Mouse (Mus musculus) neural tube, embryonic 11.5 days (tissue): ENCODE data around the gene Cytl1. TPM values are rescaled to one million over a fixed set of nuclear protein-coding genes. Genes with fewer than 3 reads are reported as not detected.

Source experiments
- ATAC-seq: fragments of 200-750 bp; cut with Nextera tagmentation; 2 replicates; pipeline ENCODE4 v1.8.0; 2017; ENCODE audit warnings: moderate number of reproducible peaks, mild to moderate bottlenecking, moderate TSS enrichment, moderate library complexity; ENCODE audit not compliant: insufficient read depth, low FRiP score, low TSS enrichment
- DNase-seq: peaks from one replicate; pipeline ENCODE4 v3.0.0-alpha.2; 2015; ENCODE audit warnings: low spot score
- H3K27ac ChIP-seq: fragments of 300-500 bp; sonication (generic); 2 replicates; pipeline ENCODE4 v1.5.1; 2014; ENCODE audit warnings: low read depth, mild to moderate bottlenecking, low read length
- H3K27me3 ChIP-seq: fragments of 300-500 bp; sonication (generic); 2 replicates; pipeline ENCODE4 v1.6.1; 2014; ENCODE audit warnings: mild to moderate bottlenecking, low read length, mixed read lengths; ENCODE audit not compliant: control insufficient read depth, insufficient read depth
- H3K36me3 ChIP-seq: fragments of 300-500 bp; sonication (generic); 2 replicates; pipeline ENCODE4 v1.6.1; 2014; ENCODE audit warnings: mild to moderate bottlenecking, low read length, moderate library complexity, mixed read lengths; ENCODE audit not compliant: control insufficient read depth, insufficient read depth
- H3K4me1 ChIP-seq: fragments of 300-500 bp; sonication (generic); 2 replicates; pipeline ENCODE4 v1.6.1; 2014; ENCODE audit warnings: low read length, mixed read lengths; ENCODE audit not compliant: control insufficient read depth, insufficient read depth
- H3K4me2 ChIP-seq: fragments of 300-500 bp; sonication (generic); 2 replicates; pipeline ENCODE4 v1.6.1; 2014; ENCODE audit warnings: low read depth, mild to moderate bottlenecking, moderate library complexity
- H3K4me3 ChIP-seq: fragments of 300-500 bp; sonication (generic); 2 replicates; pipeline ENCODE4 v1.5.1; 2014; ENCODE audit warnings: low read depth, low read length
- H3K9ac ChIP-seq: fragments of 300-500 bp; sonication (generic); 2 replicates; pipeline ENCODE4 v1.6.1; 2014; ENCODE audit warnings: mild to moderate bottlenecking, low read length
- H3K9me3 ChIP-seq: fragments of 300-500 bp; sonication (generic); 2 replicates; pipeline ENCODE4 v1.6.1; 2016; ENCODE audit warnings: low read length; ENCODE audit not compliant: control insufficient read depth
- WGBS: fragments of 180-500 bp; shearing (Covaris S2); extraction: QIAGEN DNeasy Blood & Tissue Kit; methylation state at CpG from one replicate; pipeline ENCODE4 v1.1.7; 2014; 5-methylcytosine and 5-hydroxymethylcytosine counted together
- polyA plus RNA-seq: library from polyadenylated mRNA; unstranded; fragments of >200 nt; fragmentation: Nextera tagmentation; extraction: Ambion mirVana; gene quantifications from 2 replicates; pipeline ENCODE4 v1.2.1, GENCODE M21; 2014

The Cytl1 gene
- 1.3 and 1.8 TPM in 2 replicates for polyA plus RNA-seq

DNA sequence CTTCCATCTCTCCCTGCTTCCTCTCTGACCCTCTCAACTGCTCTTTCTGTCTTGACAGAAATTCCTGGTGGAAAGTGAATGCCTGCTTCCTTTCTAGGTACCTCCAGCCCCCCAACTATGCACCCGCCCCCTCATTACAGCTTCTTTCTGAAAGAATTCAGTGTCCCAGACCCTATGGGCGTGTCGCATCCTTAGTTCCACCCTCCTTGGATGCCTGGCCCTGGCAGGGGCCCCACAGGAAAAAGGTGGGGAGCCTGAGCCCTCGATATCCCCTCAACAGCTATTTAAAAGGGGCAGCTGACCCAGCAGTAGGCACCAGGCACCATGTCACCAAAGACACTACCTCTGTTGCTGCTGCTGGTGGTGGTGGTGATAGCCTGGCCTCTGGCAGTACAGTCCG, at the start of gene Cytl1:
TSS of gene Cytl1 (plus strand) at position 296 of the 400 bp plus-strand sequence.
- H3K4me1 ChIP-seq, result no peaks in the 10 kb centered on the region
- H3K36me3 ChIP-seq, result no peaks in the 10 kb centered on the region
- no peaks in the 10 kb centered on the region for H3K27me3 ChIP-seq
- DNase-seq (no peak), ATAC-seq (no peak)
- H3K9me3 ChIP-seq, result no peaks in the 10 kb centered on the region
- no peak within 1 kb of the TSS for H3K4me3 ChIP-seq
- H3K9ac ChIP-seq, result no peak within 1 kb of the TSS
- 41% methylated on average over 5 of the region's 5 CpGs for WGBS
- no peak within 1 kb of the TSS for H3K4me2 ChIP-seq
- H3K27ac ChIP-seq, result no peak within 1 kb of the TSS

DNA sequence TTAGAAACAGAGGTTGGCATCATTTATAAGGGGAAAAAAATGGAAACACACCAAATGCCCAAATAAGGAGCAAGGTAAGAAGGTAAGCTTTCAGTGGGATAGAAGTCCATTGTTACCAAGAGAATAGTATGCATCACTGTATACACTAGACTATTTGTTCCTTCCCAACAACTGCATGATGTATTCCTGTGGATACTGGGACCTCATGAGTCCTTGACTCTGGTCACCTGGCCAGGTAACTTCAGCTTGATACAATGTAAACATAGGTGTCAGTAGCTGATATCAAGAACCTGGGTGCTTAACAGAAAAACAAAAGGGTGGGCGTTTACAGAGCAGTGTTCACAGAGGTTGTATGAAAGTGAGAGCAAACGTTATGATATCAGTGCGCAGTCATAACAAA, 42.6 kb upstream of the Cytl1 start:
- Histone ChIP-seq H3K9me3 (no peaks in the 10 kb centered on the region), H3K4me1 (no peaks in the 10 kb centered on the region), H3K36me3 (no peaks in the 10 kb centered on the region), H3K4me2 (no peak overlapping the region), H3K27ac (no peak overlapping the region), H3K4me3 (no peak overlapping the region), H3K9ac (no peak overlapping the region), H3K27me3 (no peaks in the 10 kb centered on the region)
- WGBS, result 91% methylated on average over 3 of the region's 3 CpGs
- ATAC-seq (no peak), DNase-seq (no peak)

DNA sequence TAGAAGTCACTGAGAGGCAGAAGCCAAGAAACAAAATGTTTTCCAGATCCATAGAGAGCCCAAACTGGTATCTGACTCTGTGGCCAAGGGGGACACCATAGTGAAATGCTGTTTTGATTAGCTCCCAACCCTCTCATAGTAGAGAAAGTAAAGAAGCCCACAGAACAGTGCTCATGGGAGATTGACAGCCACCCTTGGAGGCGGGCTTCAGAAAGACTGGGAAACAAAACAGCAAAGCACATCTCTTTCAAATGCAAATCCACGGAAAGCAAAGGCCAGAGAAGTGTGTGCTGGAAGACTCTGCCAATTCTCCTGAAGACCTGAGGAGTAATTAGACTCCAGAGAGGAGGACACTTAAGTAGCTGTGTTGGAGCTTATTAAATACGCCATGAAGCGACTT, 39.5 kb upstream of the Cytl1 start:
- no peaks in the 10 kb centered on the region for H3K9me3 ChIP-seq
- H3K4me3 ChIP-seq, result no peak overlapping the region
- no peak overlapping the region for H3K27ac ChIP-seq
- WGBS, result 41% methylated on average over 4 of the region's 4 CpGs
- H3K36me3 ChIP-seq, result no peaks in the 10 kb centered on the region
- no peaks in the 10 kb centered on the region for H3K4me1 ChIP-seq
- ATAC-seq (no peak), DNase-seq (no peak)
- H3K9ac ChIP-seq, result no peak overlapping the region
- no peak overlapping the region for H3K4me2 ChIP-seq
- H3K27me3 ChIP-seq, result no peaks in the 10 kb centered on the region

DNA sequence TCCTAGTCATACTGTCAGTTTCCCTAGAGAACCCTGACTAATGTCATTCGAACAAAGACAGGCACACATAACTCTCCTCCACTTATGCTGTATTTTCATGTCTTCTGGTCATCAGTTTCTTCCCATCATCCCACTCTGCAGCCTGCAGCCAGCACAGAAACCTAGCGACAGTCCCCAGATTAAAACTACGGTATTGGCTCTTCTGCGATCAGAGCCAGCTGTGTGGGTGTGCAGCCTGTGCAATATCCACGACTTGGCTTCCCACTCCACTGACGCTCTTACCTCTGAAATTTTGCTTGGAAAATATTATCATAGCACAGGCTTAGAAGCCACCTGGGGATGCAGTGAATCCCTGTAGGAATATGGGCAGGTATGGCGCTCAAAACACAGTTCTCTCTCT, 38.0 kb upstream of the Cytl1 start:
- Histone ChIP-seq H3K27me3 (no peaks in the 10 kb centered on the region), H3K4me1 (no peaks in the 10 kb centered on the region), H3K9me3 (no peaks in the 10 kb centered on the region), H3K36me3 (no peaks in the 10 kb centered on the region), H3K27ac (no peak overlapping the region), H3K4me2 (no peak overlapping the region), H3K9ac (no peak overlapping the region), H3K4me3 (no peak overlapping the region)
- 90% methylated on average over 7 of the region's 7 CpGs for WGBS
- ATAC-seq (no peak), DNase-seq (no peak)

DNA sequence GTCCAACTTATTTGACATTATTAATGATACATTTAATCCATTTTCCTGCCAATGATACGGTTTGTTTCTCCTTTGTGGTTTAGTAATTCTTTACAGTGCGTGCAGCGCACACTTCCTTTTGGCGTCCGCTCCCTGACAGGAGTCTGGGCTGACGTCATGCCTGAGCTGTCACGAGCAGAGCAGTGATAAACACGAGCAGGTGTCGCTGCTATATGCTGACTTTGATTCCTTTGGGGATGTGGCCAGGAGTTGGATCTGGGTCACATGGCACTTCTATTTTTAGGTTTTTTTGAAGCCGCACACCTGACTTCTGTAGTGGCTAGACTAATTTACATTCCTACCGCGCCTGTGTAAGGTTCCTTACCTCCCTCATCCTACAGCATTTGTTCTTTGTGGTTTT, 35.6 kb upstream of the Cytl1 start:
- H3K36me3 ChIP-seq, result no peaks in the 10 kb centered on the region
- ATAC-seq, result no peak
- no peaks in the 10 kb centered on the region for H3K4me1 ChIP-seq
- WGBS, result 76% methylated on average over 12 of the region's 12 CpGs
- no peaks in the 10 kb centered on the region for H3K9me3 ChIP-seq
- no peak overlapping the region for H3K4me3 ChIP-seq
- no peak overlapping the region for H3K4me2 ChIP-seq
- H3K27ac ChIP-seq, result no peak overlapping the region
- no peak for DNase-seq
- H3K27me3 ChIP-seq, result no peaks in the 10 kb centered on the region
- H3K9ac ChIP-seq, result no peak overlapping the region

DNA sequence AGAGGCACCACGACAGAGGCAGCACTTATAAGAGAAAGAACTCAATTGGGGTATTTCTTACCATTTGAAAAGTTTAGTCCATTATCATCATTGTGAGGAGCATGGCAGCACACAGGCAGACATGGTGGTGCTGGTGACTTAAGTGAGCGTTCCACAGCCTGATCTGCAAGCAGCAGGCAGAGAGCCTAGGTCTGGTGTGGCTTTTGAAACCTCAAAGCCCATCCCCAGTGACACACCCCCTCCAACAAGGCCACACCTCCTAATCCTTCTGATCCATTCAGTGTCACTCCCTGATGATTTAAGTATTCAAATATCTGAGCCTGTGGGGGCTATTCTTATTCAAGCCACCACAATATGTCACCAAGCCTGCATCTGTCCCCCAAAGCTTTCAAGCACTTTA, 30.4 kb upstream of the Cytl1 start:
- WGBS, result 81% methylated on average over 2 of the region's 2 CpGs

DNA sequence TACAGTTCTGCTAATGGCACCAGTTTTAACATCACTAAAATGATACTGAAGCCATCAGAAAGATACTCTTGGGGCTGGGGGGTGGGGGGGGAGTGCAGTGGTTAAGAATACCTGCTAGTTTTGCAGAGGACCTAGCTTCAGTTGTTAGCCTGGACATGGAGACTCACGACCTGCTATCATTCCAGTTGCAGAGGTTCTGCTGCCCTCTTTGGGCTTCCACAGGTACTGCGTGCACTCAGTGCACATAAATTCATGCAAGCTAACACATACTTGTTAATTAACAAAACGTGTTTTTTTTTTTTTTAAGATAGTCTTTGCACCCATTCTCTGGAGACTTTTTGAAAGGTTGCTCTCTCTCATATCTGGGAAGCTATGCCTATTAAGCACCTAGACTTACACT, 27.2 kb upstream of the Cytl1 start:
- no peak overlapping the region for H3K4me2 ChIP-seq
- H3K27me3 ChIP-seq, result no peaks in the 10 kb centered on the region
- DNase-seq, result no peak
- H3K9ac ChIP-seq, result no peak overlapping the region
- no peak overlapping the region for H3K4me3 ChIP-seq
- no peaks in the 10 kb centered on the region for H3K4me1 ChIP-seq
- 0 out of 2 replicates have a peak, but pooled peaks cover 4% of the 10 kb centered on the region for H3K9me3 ChIP-seq
- WGBS, result 60% methylated on average over 3 of the region's 3 CpGs
- H3K27ac ChIP-seq, result no peak overlapping the region
- ATAC-seq, result no peak
- H3K36me3 ChIP-seq, result no peaks in the 10 kb centered on the region

More for the DNA sequence above, 30.4 kb upstream of the Cytl1 start:
- Histone ChIP-seq H3K4me2 (no peak overlapping the region), H3K4me1 (no peaks in the 10 kb centered on the region), H3K9me3 (0 out of 2 replicates have a peak, but pooled peaks cover 4% of the 10 kb centered on the region), H3K36me3 (no peaks in the 10 kb centered on the region), H3K27me3 (no peaks in the 10 kb centered on the region), H3K4me3 (no peak overlapping the region), H3K27ac (no peak overlapping the region), H3K9ac (no peak overlapping the region)
- DNase-seq (no peak), ATAC-seq (no peak)

DNA sequence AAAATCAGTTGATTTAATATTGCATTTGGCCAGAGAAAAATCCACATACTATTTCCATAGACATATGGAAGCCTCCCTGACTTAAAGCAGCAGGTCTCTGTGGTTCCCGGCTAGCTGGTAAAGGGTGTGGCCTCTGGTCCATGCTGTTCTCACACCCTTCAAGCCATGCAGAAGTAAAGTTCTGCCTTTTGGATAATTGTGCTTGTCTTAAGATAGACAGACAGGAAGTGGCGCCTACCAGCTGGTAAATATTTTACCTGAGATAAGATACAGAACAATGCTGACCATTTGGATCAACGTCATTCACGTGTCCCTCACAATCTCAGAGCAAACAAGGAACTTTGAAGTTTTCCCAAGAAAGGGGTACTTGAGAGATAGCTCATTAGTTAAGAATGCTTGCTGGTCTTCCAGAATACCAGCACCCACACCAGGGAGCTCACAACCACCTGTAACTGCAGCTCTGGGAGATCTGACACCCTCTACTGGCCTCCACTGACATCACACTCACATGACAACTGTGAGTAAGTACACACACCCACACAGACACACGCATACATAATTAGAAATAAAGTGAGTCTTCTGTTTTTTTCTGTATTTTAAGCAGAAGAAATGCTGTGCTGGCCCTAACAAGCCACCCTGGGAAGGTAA, 25.9 kb upstream of the Cytl1 start:
- Histone ChIP-seq H3K9me3 (0 out of 2 replicates have a peak, but pooled peaks cover 4% of the 10 kb centered on the region), H3K4me3 (no peak overlapping the region), H3K27me3 (no peaks in the 10 kb centered on the region), H3K27ac (no peak overlapping the region), H3K4me1 (no peaks in the 10 kb centered on the region), H3K36me3 (no peaks in the 10 kb centered on the region), H3K4me2 (no peak overlapping the region), H3K9ac (no peak overlapping the region)
- DNase-seq, result no peak
- ATAC-seq, result no peak
- 90% methylated on average over 5 of the region's 5 CpGs for WGBS
